Mouse (Mus musculus) monocyte, adult 59 days (primary cell): ENCODE measurements around the gene Slc5a8. TPM values are rescaled to one million over a fixed set of nuclear protein-coding genes. Genes with fewer than 3 reads are reported as not detected.

Source experiments
- total RNA-seq, 2 experiments: library from RNA; stranded (reverse); gene quantifications; one replicate each; pipeline ENCODE4 v1.2.4; 2023

Slc5a8 gene
- total RNA-seq = not detected

GRCm38 (mm10) chr10:88885632-88886090, at the start of gene Slc5a8:
Slc5a8 (plus strand) TSS chr10:88885992.

Other genes starting within 250 kb of the Slc5a8 start
- gene Spic, start 201.0 kb upstream of the Slc5a8 start, total RNA-seq = 100 to 1,000 TPM; 204 to 210 TPM
- 10 to 100 TPM; 64.6 to 65.0 TPM for gene Arl1, start 155.1 kb upstream of the Slc5a8 start, total RNA-seq
- gene Utp20, start 59.2 kb upstream of the Slc5a8 start, total RNA-seq = 10 to 100 TPM; 17.3 to 24.5 TPM